Mouse (Mus musculus) layer of hippocampus, adult 2 months (tissue): ENCODE measurements at regions not wholly inside any gene's neighbourhood (a gene's known extent, or its start where the extent isn't known, plus 50 kb on each side); places are given as distances from the start of the nearest gene placed in this dataset.
A peak's percentile ranks its signal among the peaks of the same experiment; 100 is the strongest.

Experiments used
- DNase-seq, 2 experiments: peaks; one replicate each; pipeline ENCODE4 v3.0.0; 2022; ENCODE audit warnings: low spot score in 2 of 2
- H3K27ac ChIP-seq: fragments of 200-600 bp; 2 replicates; pipeline ENCODE4 v1.8.1; 2022
- H3K4me3 ChIP-seq: fragments of 200-600 bp; 2 replicates; pipeline ENCODE4 v1.8.1; 2022; ENCODE audit warnings: mild to moderate bottlenecking
- CTCF ChIP-seq: fragments of 200-600 bp; conservative IDR thresholded peaks from 2 replicates; pipeline ENCODE4 v1.8.1; 2022; ENCODE audit warnings: antibody characterized with exemption, mild to moderate bottlenecking, moderate library complexity

DNA sequence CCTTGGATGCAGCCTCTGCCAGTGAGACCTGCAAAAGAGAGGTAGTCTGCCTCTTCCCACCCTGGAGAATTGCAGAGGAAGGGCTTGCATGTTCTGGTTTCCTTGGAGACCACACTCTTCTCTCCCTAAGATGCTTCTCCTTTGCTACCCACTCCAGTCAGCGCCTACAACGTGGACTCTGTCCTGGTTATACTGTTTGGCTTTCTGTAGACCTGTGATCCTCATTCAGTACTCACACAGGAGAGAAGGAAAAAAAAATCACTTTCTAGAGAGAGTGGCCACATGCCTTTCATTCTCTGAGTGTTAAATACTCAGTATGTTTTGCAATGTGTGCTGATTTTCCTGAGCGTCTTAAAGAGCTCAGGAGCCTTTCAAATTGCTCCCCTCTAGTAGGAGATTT lies 372.0 kb upstream of the Tenm4 start:
- DNase-seq, result no peak

DNA sequence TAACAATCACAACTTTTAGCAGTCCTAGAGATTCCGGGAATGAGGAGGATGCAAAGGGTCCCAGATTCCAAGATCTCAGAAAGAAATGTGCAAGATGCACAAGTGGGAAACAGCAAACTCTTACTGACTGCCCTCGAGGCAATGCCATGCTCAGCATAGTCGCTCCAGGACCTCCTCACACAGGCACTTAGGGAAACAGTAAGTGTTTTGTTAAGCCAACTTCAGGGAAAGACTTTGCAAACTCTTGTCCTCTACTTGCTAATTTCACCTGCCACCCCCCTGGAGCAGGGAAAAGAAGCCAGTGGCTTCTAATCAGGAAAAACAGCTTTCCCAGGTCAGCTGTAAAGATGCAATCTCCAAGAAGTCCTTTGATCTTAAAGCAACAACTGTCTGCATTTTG lies 361.4 kb upstream of the Tenm4 start:
- DNase-seq, result no peak
- Histone ChIP-seq H3K4me3 (no peak overlapping the region), H3K27ac (no peak overlapping the region)
- no peak for TF ChIP-seq CTCF

More for the DNA sequence above, 372.0 kb upstream of the Tenm4 start:
- Histone ChIP-seq H3K27ac (no peak overlapping the region), H3K4me3 (no peak overlapping the region)
- TF ChIP-seq CTCF, result no peak

DNA sequence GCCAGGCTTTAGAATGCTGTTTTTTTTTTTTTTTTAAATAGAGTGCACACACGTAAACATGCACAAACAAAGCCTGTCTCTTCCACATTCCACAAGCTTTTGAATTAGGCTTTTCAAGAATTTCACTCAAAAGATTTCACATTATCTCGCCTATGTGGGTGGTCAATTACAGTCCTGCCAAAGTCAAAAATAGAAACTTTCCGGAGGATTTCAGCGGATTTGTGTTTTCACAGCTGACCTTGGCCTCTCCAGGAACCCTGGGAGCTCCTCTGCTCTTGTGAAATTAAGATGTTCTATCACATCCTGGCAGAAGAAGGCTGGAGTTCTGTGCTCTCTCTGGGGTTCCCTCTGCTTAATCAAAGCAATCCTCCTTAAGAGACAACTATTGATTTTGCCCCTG lies 360.9 kb upstream of the Tenm4 start:
- no peak for TF ChIP-seq CTCF
- H3K27ac ChIP-seq, result no peak overlapping the region

DNA sequence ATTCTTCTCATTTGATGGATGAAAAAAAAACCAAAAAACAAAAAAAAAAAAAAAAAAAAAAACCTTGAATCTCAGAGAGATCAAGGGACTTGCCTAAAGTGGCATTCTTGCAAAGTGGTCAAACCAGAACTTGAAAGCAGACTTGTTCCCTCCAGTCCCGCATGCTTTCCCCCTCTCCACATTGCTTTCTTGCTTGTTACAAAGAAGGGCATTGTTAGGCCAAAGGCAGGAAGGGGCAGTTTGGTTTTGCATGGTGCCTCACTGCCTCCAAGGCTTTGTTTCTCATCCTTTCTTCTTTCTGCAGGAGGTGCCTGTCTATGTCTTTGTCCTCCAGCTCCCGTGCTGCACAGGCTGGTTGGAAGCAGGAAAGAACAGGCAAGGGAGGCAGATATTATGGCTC lies 356.2 kb upstream of the Tenm4 start:
- DNase-seq, result no peak
- Histone ChIP-seq H3K4me3 (no peak overlapping the region), H3K27ac (no peak overlapping the region)
- TF ChIP-seq CTCF, result no peak

More for the DNA sequence above, 360.9 kb upstream of the Tenm4 start:
- DNase-seq, result no peak
- no peak overlapping the region for H3K4me3 ChIP-seq

DNA sequence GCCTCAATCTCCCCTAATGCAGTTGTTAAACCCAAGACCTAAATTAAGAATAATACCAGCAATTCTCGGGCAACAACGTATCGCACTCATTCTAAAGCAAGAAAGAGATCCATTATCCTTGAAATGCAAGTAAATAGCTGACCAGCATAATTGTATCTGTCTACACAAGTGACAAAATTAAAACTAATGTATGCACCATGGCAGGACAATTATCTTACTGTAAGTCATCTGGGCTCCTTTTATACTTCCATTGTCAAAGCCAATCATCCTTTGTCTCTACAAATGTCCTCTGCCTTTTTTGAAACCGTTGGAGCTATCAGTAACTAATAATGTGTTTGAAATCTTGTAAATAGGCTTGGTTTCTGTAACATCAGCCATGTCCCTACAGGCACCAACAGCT lies 347.5 kb upstream of the Tenm4 start:
- DNase-seq, result no peak
- no peak overlapping the region for H3K27ac ChIP-seq
- no peak for TF ChIP-seq CTCF
- H3K4me3 ChIP-seq, result no peak overlapping the region

DNA sequence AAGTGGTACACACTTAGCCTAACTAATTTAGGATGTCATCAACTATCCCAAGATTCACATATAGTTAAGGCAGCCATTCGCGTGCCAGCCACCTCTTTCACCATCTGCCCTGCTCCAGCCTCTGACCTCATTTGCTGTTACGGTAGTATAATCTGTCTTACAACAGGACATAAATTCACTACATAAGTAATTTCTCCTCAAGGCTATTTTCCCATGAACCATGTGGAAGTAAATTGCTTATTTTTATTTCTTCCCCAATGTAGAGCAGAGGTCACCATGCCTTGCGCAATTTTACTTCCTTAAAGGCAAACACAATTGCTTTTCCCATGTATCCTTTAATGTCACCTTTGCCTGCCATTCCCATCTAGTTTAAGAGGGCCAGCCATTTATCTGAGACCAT lies 341.2 kb upstream of the Tenm4 start:
- no peak for TF ChIP-seq CTCF
- H3K4me3 ChIP-seq, result no peak overlapping the region
- DNase-seq, result no peak

DNA sequence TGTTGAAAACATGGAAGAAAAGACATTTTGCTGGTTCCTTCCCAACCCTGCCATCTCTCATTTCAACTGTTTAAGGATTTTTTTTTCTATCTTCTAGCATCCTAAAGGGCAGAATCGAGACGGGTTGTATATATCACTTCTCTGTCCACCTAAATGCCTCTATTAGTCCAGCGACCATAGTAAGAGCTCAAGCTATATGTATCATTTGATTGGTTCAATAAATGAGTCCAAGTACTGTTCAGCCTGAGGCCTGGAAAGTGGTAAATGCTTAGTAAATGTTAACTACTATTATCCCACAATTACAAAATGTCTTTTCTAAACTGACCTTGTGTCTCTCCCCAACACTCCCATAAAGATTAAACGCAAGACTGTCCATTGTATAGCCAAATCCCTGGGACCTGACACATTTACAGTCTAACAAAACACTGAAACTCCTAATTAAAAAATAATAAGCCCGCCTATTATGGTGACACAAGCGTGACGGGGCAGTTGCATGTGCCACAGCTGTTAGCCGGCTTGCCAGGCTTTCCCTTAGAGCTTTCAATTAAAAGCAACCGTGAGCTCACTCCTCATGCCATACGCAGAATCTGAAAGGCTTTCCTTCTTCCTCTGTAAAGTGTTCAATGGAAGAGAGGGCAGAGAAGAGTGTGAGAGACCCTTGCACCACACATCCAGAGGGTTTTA lies 336.7 kb upstream of the Tenm4 start:
- DNase-seq, result no peak
- no peak overlapping the region for H3K4me3 ChIP-seq
- no peak overlapping the region for H3K27ac ChIP-seq
- TF ChIP-seq CTCF, result no peak

More for the DNA sequence above, 341.2 kb upstream of the Tenm4 start:
- H3K27ac ChIP-seq, result no peak overlapping the region

DNA sequence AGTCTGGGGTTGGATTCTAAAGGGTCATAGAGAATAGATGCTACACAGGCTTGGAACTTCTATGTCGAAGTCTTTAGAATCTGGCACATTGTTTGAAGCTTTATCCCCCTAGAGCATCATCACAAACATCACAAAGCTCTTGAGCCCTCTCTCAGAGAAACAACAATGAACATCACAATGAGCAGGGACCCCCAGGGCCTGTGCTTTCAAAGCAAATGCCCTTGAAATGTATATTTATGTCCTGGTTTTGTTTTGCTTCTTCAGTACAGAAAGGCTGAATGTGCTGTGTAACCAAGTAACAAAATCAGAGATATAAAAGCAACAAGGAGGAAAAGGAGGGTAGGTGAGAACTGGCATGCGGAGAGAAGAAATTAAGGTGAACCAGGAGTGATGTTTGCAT lies 330.6 kb upstream of the Tenm4 start:
- Histone ChIP-seq H3K27ac (no peak overlapping the region), H3K4me3 (no peak overlapping the region)
- DNase-seq, result no peak
- no peak for TF ChIP-seq CTCF

DNA sequence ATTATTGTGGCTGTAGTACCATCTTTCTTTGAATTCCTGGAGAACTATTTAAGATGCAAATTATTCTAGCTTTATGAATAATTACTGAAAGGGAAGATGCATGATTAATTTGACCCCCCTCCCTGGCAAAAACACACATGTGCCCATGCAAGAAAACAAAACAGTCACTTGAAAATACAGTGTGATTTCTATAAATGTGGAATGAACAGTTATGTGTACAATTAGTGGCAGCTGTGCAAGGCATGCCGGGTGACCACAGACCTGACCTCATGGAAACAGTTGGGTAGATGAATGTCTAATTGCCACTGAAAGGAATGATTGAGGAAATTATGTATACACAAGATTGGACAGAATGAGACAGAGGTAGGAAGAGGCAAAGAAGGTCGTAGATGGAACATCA lies 321.2 kb upstream of the Tenm4 start:
- Histone ChIP-seq H3K4me3 (no peak overlapping the region), H3K27ac (no peak overlapping the region)
- DNase-seq, result no peak
- no peak for TF ChIP-seq CTCF

DNA sequence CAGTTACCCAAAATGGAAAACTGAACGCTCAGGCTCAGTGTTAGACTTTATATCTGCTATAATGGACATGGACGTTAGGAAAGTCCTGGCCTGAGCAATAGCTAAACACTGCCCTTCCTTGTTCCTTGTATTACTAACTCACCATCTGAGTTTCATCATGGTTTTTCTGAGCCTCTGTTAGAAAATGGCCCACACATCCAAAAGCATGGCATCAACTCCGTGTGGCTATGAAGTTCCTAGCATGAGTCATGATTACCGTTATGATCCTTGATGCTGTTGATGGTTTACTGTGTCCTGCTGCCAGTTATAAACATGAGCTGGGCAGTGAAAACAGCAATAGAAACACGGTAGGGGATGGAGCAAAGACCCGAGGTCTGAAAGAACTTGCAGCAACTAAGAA lies 318.4 kb upstream of the Tenm4 start:
- DNase-seq, result no peak
- H3K4me3 ChIP-seq, result no peak overlapping the region
- TF ChIP-seq CTCF, result no peak
- no peak overlapping the region for H3K27ac ChIP-seq

DNA sequence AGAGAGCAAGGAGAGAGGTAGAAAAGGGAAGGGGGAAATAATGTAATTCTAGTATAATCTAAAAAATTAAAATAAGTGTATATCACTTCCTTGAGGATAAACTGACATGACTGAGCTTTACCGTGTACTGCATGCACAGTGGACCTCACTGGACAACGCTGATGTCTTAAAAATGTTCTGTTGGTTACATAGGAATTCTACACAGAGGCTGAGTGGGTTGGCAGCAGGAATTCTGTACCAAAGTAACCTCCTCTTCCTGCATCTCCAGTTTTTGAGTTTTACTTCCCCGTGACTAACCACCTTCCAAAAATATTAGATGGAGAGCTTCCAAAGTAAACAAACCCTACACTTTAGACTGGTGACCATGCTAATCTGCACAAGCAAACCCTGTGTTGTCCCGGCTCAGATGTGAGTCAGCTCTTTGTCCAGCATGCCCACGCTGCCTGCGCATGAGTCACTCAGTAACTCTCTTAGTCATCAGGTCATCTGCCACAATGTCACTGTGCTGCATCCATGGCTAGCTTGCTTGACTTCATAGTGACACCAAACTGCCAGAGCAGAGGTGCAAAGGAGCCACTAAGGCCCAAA lies 317.7 kb upstream of the Tenm4 start:
- Histone ChIP-seq H3K27ac (no peak overlapping the region), H3K4me3 (no peak overlapping the region)
- TF ChIP-seq CTCF, result no peak
- DNase-seq, result no peak

DNA sequence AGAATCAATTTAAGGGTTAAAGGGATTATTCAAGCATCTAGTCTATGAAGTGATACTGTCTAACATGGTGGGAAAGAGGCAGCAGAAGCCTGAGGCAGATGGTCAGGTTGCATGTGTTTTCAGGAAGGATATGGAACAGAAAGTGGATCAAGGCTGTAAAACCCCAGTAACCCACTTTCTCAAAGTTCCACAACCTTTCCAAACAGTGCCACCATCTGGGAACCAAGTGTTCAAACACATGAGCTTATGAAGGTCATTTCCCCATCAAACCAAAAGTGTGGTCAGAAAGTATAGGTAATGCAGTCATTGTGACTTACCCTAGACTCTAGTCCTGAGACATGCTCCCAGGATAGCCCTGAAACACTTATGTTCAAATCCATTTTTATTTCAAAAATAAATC lies 312.8 kb upstream of the Tenm4 start:
- no peak overlapping the region for H3K4me3 ChIP-seq
- peak; percentile 57 for TF ChIP-seq CTCF
- no peak for DNase-seq
- no peak overlapping the region for H3K27ac ChIP-seq

DNA sequence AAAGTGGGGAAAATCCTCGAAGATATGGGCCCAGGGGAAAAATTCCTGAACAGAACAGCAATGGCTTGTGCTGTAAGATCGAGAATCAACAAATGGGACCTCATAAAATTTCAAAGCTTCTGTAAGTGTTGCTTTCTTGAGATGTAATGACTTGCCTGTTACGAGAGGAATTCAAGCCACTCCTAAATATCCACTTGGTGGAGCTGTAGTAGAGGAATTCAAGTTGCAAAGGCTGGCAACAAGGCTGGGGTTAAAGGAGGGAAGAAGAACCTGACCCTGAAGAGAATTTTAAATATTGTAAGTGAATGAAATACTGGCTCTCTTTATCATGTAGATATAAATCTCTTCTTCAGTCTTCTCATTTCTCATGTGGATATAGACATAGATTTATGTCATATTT lies 306.8 kb upstream of the Tenm4 start:
- no peak for DNase-seq
- H3K4me3 ChIP-seq, result no peak overlapping the region
- peak; percentile 57 for TF ChIP-seq CTCF
- H3K27ac ChIP-seq, result no peak overlapping the region

DNA sequence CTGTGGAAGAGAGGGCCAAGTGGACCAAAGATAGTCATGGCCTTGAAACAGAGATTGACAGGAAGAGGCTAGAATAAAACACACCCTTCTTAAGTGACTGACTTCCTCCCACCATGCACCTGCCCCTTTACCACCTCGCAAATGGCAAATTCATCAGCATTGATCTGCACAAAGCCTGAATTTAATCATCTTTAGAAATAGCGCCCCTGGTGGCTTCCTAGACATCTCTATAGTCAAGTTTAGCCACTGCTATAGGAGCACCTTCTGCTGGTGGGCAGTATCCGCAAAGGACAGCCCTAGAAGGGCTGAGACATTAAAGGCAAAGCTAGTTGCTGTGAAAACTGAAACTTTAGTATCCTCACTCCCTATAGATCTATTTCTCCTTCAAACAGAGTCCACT lies 305.8 kb upstream of the Tenm4 start:
- Histone ChIP-seq H3K27ac (no peak overlapping the region), H3K4me3 (no peak overlapping the region)
- TF ChIP-seq CTCF, result peak; percentile 55
- no peak for DNase-seq
